Mouse (Mus musculus) ES-Bruce4 (cell line): ENCODE results near the gene Olfm4.

Experiments used
- CTCF ChIP-seq: IDR thresholded peaks from one replicate; pipeline ENCODE4 v1.8.1; 2011; ENCODE audit warnings: low read depth, low read length
- EP300 ChIP-seq: IDR thresholded peaks from 2 replicates; pipeline ENCODE4 v1.6.1; 2011; ENCODE audit warnings: low read depth, low read length; ENCODE audit not compliant: insufficient read depth
- POLR2A ChIP-seq: IDR thresholded peaks from one replicate; pipeline ENCODE4 v1.8.1; 2011; ENCODE audit warnings: low read length; ENCODE audit not compliant: insufficient read depth

DNA sequence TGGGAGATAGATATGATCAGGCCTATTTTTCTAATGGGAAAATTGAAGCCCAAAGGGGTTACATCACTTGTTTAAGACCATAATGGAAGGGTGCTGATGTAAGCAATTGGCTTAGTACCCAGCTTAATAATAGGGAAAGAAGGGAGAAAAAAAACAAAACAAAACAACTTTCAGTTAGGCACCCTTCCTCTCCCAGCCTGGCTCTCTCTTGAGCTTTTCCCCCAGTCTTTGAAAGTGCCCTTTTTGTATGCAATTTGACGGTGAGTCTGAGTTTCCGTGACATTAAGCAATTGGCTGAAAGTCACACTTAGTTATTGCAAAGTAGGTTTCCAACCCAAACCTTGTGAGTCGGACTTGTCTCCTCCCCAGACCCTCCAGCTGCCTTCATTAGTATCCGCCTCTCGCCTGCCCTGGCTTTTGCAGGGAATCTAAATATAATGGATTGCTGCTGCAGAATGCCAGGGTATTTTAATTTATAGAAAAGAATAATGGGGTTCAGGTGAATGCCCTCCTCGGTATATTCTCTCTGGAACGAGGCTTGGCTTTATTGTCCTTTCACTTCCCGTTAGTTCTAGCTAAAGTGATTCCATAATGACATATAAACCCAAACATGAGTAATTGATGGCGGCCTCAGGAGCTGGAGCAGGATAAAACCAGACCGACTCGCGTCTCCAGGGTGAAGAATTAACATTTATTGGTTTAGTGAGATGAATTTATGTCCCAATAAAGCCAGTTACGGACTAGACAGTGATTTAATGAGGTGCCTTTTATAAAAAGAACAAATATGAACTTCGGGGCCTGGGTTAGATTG, 12.7 kb upstream of the Olfm4 start:
- TF ChIP-seq CTCF: no peak
- TF ChIP-seq POLR2A: no peak
- TF ChIP-seq EP300: no peak
